Mouse (Mus musculus): ENCODE data around the gene Mslnl.

Mslnl gene

DNA sequence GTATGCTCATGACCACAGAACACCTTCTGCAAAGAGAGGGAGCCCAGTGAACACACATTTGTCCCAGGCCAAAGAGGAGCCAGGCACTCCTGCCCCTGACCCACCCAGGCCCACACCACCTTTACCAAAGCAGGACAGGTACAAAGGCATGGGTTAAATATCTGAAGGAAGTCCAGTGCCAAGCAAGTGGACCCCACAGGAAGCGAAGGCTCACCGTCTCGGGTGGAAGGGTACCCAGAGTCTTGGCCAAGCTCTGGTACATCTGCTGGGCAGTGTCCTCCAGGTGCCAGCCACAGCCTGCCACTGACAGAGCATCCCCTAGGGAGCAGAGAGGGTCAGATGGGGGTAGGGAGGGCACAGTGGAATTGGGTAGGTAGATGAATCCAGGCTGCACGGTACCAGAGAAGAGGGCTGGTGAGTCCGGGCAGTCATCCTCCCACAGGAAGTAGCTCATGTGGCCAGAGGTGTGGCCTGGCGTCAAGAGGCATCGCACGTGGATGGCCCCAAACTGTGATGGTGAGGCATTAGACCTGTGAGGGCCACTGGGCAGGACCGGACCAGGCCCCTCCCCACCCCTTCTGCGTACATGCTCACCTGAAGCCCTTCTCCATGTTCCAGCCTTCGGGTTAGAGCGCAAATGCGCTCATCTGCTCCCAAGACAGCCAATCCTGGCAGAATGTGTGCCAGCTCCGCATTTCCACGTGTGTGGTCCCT, 48.2 kb downstream of the Mslnl start:
- in situ Hi-C loops (cut with MboI; ENCODE audit: low sequenced_read_pairs), result no loop called here

DNA sequence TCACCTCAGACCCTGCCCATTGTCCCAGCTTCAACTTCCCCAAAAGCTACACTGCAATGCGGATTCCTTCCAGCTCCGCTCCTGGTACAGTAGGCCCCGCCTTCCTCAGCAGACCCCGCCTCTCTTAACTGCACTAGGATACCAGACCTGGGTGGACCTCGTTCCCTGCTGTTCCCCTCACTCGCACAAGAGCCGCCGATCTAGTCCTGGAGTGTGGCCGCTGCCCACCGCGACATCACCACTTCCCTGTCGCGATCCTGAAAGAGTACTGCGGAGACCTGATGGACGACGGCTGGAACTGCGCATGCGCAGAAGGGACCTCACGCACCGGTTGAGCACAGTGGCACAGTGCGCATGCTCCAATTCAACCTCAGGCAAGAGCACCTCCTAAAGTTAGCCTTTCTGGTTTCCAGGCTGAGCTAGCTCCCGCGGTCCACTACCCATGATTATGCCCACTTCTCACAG, 49.5 kb downstream of the Mslnl start, which contains the start of gene Haghl:
TSS of gene Haghl (minus strand) at position 393 of the 465 bp plus-strand sequence.
- in situ Hi-C loops (cut with MboI; ENCODE audit: low sequenced_read_pairs), result no loop called here

- in situ Hi-C loops (cut with MboI; ENCODE audit: low sequenced_read_pairs), result no loop called here
Measured at GRCm38 (mm10) chr17:25786280-25786679, 50.4 kb downstream of the Mslnl start, which contains the start of gene Ccdc78. Ccdc78 (plus strand) TSS chr17:25786580.

- in situ Hi-C loops (cut with MboI; ENCODE audit: low sequenced_read_pairs), result no loop called here
Measured at GRCm38 (mm10) chr17:25786781-25787504, 51.1 kb downstream of the Mslnl start.

GRCm38 (mm10) chr17:25791320-25791842, 55.5 kb downstream of the Mslnl start:
- in situ Hi-C loops (cut with MboI; ENCODE audit: low sequenced_read_pairs), result no loop called here

DNA sequence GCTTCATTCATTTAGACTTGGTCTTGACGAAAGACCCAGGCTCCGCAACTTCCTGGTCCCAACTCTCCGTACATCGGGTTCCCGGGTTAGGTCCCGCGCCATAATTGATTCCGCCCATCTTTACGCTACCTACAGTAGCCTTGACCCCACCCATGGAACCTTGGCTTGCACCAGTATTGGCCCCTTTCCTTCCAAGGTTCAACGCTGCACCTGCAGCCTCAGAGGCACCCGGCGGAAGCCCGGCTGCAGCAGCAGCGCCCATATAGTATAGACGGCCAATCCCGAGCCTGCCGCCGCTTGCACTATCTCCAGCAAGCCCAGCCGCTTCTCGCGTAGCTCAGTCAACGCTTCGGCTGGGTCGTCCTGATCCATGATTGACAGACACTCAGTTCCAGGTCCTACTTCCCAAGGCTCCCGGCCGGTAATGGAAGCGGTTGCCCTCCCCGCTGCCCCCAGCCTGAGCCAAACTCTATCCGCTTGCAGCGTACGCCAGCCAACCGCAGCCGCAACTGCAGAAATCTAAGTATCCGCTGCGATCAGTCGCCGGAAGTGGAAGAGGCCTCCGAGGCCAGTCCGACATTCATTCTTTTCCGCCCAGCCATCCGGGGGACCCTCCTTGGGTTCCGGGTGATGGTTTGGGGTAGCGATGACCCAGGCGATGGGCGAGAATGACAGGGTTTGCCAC, 56.1 kb downstream of the Mslnl start:
- in situ Hi-C loops (cut with MboI; ENCODE audit: low sequenced_read_pairs), result no loop called here

GRCm38 (mm10) chr17:25792615-25793014, 56.8 kb downstream of the Mslnl start, which contains the start of gene Fam173a:
Fam173a (minus strand) TSS chr17:25792901.
- in situ Hi-C loops (cut with MboI; ENCODE audit: low sequenced_read_pairs), result no loop called here

DNA sequence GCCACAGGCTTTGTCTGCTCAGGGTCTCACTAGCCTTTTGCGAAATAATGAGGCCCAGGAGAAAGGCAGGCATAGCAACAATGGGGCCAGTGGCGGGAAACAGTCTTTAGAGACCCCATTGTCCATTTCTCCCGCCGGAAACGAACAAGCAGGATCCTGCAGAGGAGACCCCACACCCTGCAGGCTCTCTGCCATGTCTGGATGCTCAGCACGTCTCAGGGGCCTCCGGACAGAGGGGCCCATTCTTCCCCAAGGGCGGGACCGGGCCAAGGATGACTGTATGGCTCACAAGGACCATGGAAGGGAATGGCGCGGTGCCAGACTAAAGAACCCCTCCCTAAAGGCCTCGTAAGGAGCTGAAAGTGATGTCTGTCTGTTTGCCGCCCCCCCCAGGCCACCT, 58.4 kb downstream of the Mslnl start:
- in situ Hi-C loops (cut with MboI; ENCODE audit: low sequenced_read_pairs), result no loop called here

DNA sequence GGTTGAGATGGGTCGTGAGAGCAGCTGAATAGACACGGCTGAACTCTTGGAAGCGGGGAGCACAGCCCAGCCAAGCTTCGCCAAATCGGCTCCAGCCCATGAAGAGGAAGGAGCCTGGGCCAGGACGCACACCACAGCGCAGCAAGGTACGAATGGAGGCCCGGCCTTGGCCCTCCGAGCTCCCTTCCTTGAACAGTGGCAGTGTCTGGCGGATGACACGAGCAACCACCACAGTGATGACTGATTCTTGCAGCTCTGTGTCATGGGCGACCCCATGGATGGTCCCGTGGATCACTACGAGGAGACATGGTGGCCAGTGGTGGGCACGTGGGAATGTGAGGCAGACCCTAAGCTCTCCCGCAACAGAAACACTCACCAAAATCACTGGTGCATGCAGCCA, 59.2 kb downstream of the Mslnl start:
- in situ Hi-C loops (cut with MboI; ENCODE audit: low sequenced_read_pairs), result no loop called here

GRCm38 (mm10) chr17:25795609-25796092, 59.8 kb downstream of the Mslnl start, which contains the start of gene AC134908.4:
AC134908.4 (minus strand) TSS chr17:25795659.
- in situ Hi-C loops (cut with MboI; ENCODE audit: low sequenced_read_pairs), result no loop called here

- in situ Hi-C loops (cut with MboI; ENCODE audit: low sequenced_read_pairs), result no loop called here
Measured at GRCm38 (mm10) chr17:25796211-25796771, 60.4 kb downstream of the Mslnl start.

DNA sequence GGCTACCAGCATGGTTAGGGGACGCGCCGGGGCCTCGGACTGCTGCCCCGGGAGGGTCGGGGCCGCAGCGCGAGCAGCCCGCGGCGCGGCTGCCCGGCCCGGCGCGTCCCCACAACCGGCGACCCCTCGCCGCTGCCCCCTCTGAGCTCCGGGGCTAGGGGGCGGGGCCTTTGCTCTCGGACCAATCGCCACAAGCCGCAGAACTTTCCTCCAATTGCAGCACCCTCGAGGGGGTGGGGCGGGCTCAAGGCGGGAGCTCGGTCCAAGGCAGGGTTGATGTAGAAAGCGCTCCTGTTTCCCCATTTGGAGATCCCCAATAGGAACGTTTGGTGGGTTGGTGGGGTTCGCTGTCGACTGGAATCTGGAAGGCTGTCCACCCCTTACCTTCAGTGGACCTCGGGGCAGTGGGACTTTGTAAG, 61.1 kb downstream of the Mslnl start, which contains the start of gene Metrn:
TSS of gene Metrn (minus strand) at position 186 of the 419 bp plus-strand sequence.
- in situ Hi-C loops (cut with MboI; ENCODE audit: low sequenced_read_pairs), result no loop called here
